Mouse (Mus musculus) v-Abl transformed pro-B cells (cell line): ENCODE results near the gene Tas2r144.

ENCODE experiments used
- in situ Hi-C, 2 experiments: fragments of 400-800 bp; cut with MboI; formaldehyde crosslinking; loops; one replicate each; pipeline ENCODE4 v1.15.1; 2025; ENCODE audit not compliant: unreplicated experiment in 2 of 2

Gene Tas2r144

DNA sequence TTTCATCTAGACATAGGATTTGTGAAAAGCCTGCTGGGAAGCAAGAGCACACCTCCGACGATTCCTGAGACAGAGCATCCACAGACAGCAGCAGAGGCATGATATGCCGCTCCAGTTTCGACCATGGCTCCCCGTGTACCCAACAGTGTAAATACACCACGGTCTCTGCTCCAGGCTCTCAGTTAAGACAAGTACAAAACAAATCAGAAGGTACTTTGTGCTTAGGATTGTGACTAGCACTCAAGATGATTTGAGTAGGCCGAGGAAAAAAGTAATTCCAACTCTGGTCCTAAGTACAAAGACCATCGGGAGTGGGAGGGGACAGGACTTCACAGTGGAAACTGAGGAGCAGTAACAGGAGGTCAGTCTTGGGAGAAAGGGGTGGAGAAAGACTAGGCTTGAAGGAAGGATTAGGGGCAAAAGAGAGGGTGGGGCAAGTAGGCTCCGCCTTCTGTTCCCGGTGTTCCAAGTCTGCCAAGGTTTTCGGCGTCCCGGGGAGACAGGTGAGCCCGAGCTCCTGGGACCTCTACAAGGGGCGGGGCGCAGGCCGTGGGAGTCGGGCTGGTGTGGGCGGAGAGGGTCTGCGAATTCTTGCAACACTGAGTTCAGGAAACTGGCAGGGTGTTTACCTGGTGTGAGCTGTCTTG lies 46.5 kb downstream of the Tas2r144 start, which contains the start of gene Tmem139:
Gene Tmem139 (plus strand): TSS at position 447 of the 647 bp plus-strand sequence.
- in situ Hi-C loops = loop anchor here (5.0 to 25.0 kb wide), 5 partner anchors 707 to 1374 kb away; partner anchors contain the start of gene Moxd2 (in 1 of the 2)

DNA sequence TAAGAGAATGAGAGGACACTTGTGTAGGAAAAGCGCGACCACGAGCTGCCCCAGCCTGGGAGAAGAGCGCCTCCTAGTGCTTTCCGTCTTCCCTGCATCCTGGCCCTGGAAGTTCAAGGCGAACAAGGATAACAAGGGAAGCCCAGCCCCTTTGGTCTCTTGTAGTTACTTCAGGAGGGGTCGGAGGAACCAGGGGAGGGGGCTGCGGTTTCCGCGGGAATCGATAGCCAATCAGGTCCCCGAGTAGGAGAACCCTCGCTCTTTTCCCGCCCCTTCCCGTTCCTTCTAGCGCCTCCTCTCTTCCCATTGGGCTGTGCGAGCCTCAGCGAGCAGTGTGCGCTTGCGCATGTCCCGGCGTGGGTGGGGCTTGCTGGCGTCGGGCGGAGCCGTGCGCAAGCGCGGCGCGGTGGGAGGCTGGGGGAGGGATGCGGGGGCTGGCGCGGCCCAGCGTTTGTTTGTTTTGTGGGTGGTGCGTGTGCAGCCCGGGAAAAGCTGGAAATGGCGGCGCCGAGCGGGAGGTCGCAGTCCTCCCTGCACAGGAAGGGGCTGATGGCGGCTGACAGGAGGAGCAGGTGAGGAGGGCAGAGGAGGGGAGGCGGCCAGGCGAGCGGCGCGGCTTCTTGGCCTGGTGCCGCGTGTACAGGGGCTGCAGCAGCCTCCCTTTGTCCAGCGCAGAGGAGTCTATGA lies 49.6 kb downstream of the Tas2r144 start, which contains the start of gene Casp2:
Gene Casp2 (plus strand): TSS at position 360 of the 687 bp plus-strand sequence.
- in situ Hi-C loops = loop anchor here (5.0 to 25.0 kb wide), 5 partner anchors 710 to 1377 kb away; partner anchors contain the start of gene Moxd2 (in 1 of the 2)
